Mouse (Mus musculus) limb, embryonic 11.5 days (tissue): Measurements from ENCODE around the gene Zfp174. TPM values are rescaled to one million over a fixed set of nuclear protein-coding genes. Genes with fewer than 3 reads are reported as not detected.

Experiments
- ATAC-seq: fragments of 200-750 bp; cut with Nextera tagmentation; 2 replicates; pipeline ENCODE4 v1.8.0; 2017; ENCODE audit warnings: low read depth; ENCODE audit not compliant: insufficient number of reproducible peaks, low FRiP score, low TSS enrichment
- DNase-seq: peaks from one replicate; pipeline ENCODE4 v3.0.0-alpha.2; 2015; ENCODE audit warnings: low spot score
- H3K27ac ChIP-seq: fragments of 300-500 bp; sonication (generic); replicated peaks from 2 replicates; pipeline ENCODE4 v1.5.1; 2014; ENCODE audit warnings: low read depth, mild to moderate bottlenecking, low read length
- H3K27me3 ChIP-seq: fragments of 300-500 bp; sonication (generic); 2 replicates; pipeline ENCODE4 v1.6.1; 2014; ENCODE audit warnings: mild to moderate bottlenecking, low read length, mixed read lengths; ENCODE audit not compliant: control insufficient read depth, insufficient read depth
- H3K36me3 ChIP-seq: fragments of 300-500 bp; sonication (generic); 2 replicates; pipeline ENCODE4 v1.6.1; 2014; ENCODE audit warnings: mild to moderate bottlenecking, low read length, moderate library complexity, mixed read lengths; ENCODE audit not compliant: control insufficient read depth, insufficient read depth
- H3K4me1 ChIP-seq: fragments of 300-500 bp; sonication (generic); 2 replicates; pipeline ENCODE4 v1.6.1; 2014; ENCODE audit warnings: low read length, mixed read lengths; ENCODE audit not compliant: control insufficient read depth, insufficient read depth
- H3K4me2 ChIP-seq: fragments of 300-500 bp; sonication (generic); 2 replicates; pipeline ENCODE4 v1.6.1; 2014; ENCODE audit warnings: low read depth, mild to moderate bottlenecking, moderate library complexity; ENCODE audit not compliant: severe bottlenecking
- H3K4me3 ChIP-seq: fragments of 300-500 bp; sonication (generic); 2 replicates; pipeline ENCODE4 v1.5.1; 2014; ENCODE audit warnings: low read depth, low read length
- H3K9ac ChIP-seq: fragments of 300-500 bp; sonication (generic); 2 replicates; pipeline ENCODE4 v1.6.1; 2014; ENCODE audit warnings: mild to moderate bottlenecking, low read length
- H3K9me3 ChIP-seq: fragments of 300-500 bp; sonication (generic); 2 replicates; pipeline ENCODE4 v1.6.1; 2016; ENCODE audit warnings: low read length; ENCODE audit not compliant: control insufficient read depth
- WGBS: fragments of 180-500 bp; shearing (Covaris S2); extraction: QIAGEN DNeasy Blood & Tissue Kit; methylation state at CpG from one replicate; pipeline ENCODE4 v1.1.7; 2014; 5-methylcytosine and 5-hydroxymethylcytosine counted together
- polyA plus RNA-seq: library from polyadenylated mRNA; unstranded; fragments of >200 nt; fragmentation: Nextera tagmentation; extraction: Ambion mirVana; gene quantifications from 2 replicates; pipeline ENCODE4 v1.2.1, GENCODE M21; 2014

The Zfp174 gene
- polyA plus RNA-seq, 1 experiment from 2014 or later: 1.1 TPM

- Histone ChIP-seq H3K9me3 (no peaks in the 10 kb centered on the region), H3K4me2 (no peak overlapping the region), H3K4me3 (no peak overlapping the region), H3K27me3 (no peaks in the 10 kb centered on the region), H3K4me1 (no peaks in the 10 kb centered on the region), H3K9ac (no peak overlapping the region), H3K36me3 (0 out of 2 replicates have a peak, but pooled peaks cover 4% of the 10 kb centered on the region), H3K27ac (no peak overlapping the region)
- ATAC-seq (no peak), DNase-seq (no peak)
- 77% methylated on average over 1 of the region's 1 CpGs for WGBS
Observed at GRCm38 (mm10) chr16:3855776-3856175, 8.7 kb downstream of the Zfp174 start.

- no peak for ATAC-seq
Observed at GRCm38 (mm10) chr16:3859254-3859653, 12.2 kb downstream of the Zfp174 start.

GRCm38 (mm10) chr16:3871815-3872214, 24.7 kb downstream of the Zfp174 start:
- H3K27me3 ChIP-seq: no peaks in the 10 kb centered on the region
- peak overlapping the region; percentile 50 for H3K4me2 ChIP-seq
- no peaks in the 10 kb centered on the region for H3K9me3 ChIP-seq
- no peaks in the 10 kb centered on the region for H3K36me3 ChIP-seq
- H3K4me3 ChIP-seq: peak overlapping the region; percentile 30
- no peaks in the 10 kb centered on the region; the same call in 1 of the 2 replicates for H3K4me1 ChIP-seq
- H3K27ac ChIP-seq: no peak overlapping the region
- H3K9ac ChIP-seq: peak overlapping the region; percentile 43
- WGBS: under 1% methylated on average over 16 of the region's 16 CpGs
- DNase-seq: no peak
- ATAC-seq: peak; percentile 9; the same call in 1 of the 2 replicates

More at GRCm38 (mm10) chr16:3859254-3859653, 12.2 kb downstream of the Zfp174 start:
- no peak overlapping the region for H3K4me3 ChIP-seq
- no peak overlapping the region for H3K27ac ChIP-seq
- DNase-seq: no peak
- 94% methylated on average over 4 of the region's 4 CpGs for WGBS
- H3K4me2 ChIP-seq: no peak overlapping the region
- no peak overlapping the region for H3K9ac ChIP-seq
- H3K36me3 ChIP-seq: 0 out of 2 replicates have a peak, but pooled peaks cover 4% of the 10 kb centered on the region
- no peaks in the 10 kb centered on the region for H3K4me1 ChIP-seq
- H3K9me3 ChIP-seq: no peaks in the 10 kb centered on the region
- H3K27me3 ChIP-seq: no peaks in the 10 kb centered on the region

GRCm38 (mm10) chr16:3872216-3873047, 25.4 kb downstream of the Zfp174 start, which contains the start of gene Naa60:
Gene Naa60, plus strand, starts transcription at chr16:3872375.
- Histone ChIP-seq H3K4me2 (peak within 1 kb of the TSS; percentile 50), H3K4me3 (peak within 1 kb of the TSS; percentile 30), H3K9me3 (no peaks in the 10 kb centered on the region), H3K27me3 (no peaks in the 10 kb centered on the region), H3K36me3 (no peaks in the 10 kb centered on the region), H3K27ac (0 out of 2 replicates have a peak within 1 kb of the TSS, but pooled peaks have one; percentile 25), H3K9ac (peak within 1 kb of the TSS; percentile 68), H3K4me1 (no peaks in the 10 kb centered on the region; the same call in 1 of the 2 replicates)
- peak; percentile 96 for DNase-seq
- WGBS: 7% methylated on average over 47 of the region's 47 CpGs
- ATAC-seq: peak; percentile 98

GRCm38 (mm10) chr16:3876346-3876745, 29.3 kb downstream of the Zfp174 start:
- ATAC-seq (no peak), DNase-seq (no peak)
- no peak overlapping the region for H3K9ac ChIP-seq
- no peak overlapping the region for H3K4me2 ChIP-seq
- no peaks in the 10 kb centered on the region for H3K9me3 ChIP-seq
- no peak overlapping the region for H3K27ac ChIP-seq
- no peaks in the 10 kb centered on the region for H3K27me3 ChIP-seq
- no peaks in the 10 kb centered on the region for H3K36me3 ChIP-seq
- WGBS: 90% methylated on average over 4 of the region's 4 CpGs
- H3K4me1 ChIP-seq: no peaks in the 10 kb centered on the region; the same call in 1 of the 2 replicates
- H3K4me3 ChIP-seq: no peak overlapping the region

GRCm38 (mm10) chr16:3884201-3885064, 37.4 kb downstream of the Zfp174 start, which contains the start of the genes Zfp597 and Gm20695:
Gene Zfp597, minus strand, starts transcription at chr16:3884561.
Gene Gm20695, plus strand, starts transcription at chr16:3884648.
- Histone ChIP-seq H3K4me1 (peaks cover 5% of the 10 kb centered on the region; the same call in 1 of the 2 replicates), H3K27ac (peak within 1 kb of the TSS; percentile 64), H3K27me3 (no peaks in the 10 kb centered on the region), H3K36me3 (no peaks in the 10 kb centered on the region), H3K9ac (peak within 1 kb of the TSS; percentile 82), H3K9me3 (no peaks in the 10 kb centered on the region), H3K4me3 (peak within 1 kb of the TSS; percentile 84), H3K4me2 (peak within 1 kb of the TSS; percentile 71)
- WGBS: under 1% methylated on average over 80 of the region's 88 CpGs
- peak; percentile 97 for ATAC-seq
- peak; percentile 94 for DNase-seq

GRCm38 (mm10) chr16:3885065-3885670, 38.1 kb downstream of the Zfp174 start:
- 3% methylated on average over 10 of the region's 10 CpGs for WGBS
- peak overlapping the region; percentile 82 for H3K9ac ChIP-seq
- peaks cover 5% of the 10 kb centered on the region; the same call in 1 of the 2 replicates for H3K4me1 ChIP-seq
- H3K27me3 ChIP-seq: no peaks in the 10 kb centered on the region
- H3K9me3 ChIP-seq: no peaks in the 10 kb centered on the region
- ATAC-seq (peak; percentile 10; the same call in 1 of the 2 replicates), DNase-seq (no peak)
- H3K4me3 ChIP-seq: peak overlapping the region; percentile 84
- H3K4me2 ChIP-seq: peak overlapping the region; percentile 71
- peak overlapping the region; percentile 52; the same call in 1 of the 2 replicates for H3K27ac ChIP-seq
- H3K36me3 ChIP-seq: no peaks in the 10 kb centered on the region
